Comparison of ENCODE assay signal across 14 mouse cellular contexts in the genomic region with DNA sequence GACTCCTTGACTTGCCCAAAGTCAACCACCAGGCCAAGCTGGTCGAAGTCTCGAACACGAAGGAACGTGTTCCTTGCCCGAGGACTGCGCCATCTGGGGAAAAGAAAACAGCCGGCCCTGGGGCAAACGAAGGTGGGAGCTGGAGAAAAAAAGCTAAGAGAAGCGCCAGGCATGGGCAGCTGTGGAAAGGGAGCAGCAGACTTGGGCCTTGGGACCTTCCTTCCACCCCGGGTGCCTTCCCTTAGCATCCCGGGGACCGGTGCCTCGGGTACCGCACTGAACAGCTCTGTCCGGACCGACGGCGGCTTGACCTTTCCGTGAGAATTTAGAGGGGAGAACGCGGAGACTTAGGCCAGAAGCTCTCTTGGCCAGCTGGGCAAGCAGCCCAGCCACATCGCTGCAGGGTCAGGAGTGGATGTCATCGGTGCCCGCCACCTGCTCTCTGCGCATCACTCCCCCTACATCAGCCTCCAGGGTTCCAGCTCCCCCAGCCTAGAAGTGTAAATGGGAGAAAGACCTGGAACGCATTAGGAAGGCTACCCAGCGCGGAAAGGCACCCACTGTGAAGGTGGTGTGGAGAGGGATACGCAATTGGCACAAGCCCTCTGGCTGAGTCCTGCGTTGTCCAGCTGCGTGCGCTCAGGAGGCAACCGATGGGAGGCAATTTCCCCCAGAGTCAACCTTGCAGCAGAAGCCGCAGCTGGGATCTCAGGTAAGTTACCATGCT. TPM values are rescaled to one million over a fixed set of nuclear protein-coding genes. Genes with fewer than 3 reads are reported as not detected.
DNase-seq lines count a peak whose midpoint lies in the region; ATAC-seq and TF ChIP-seq lines count a peak whose summit lies in the region.
"Had no signal": no experiment of that assay in that cellular context is flagged by ENCODE, and none has a peak within 500 bp of the region (broad histone marks: within the 10 kb centered on the region; RNA-seq: fewer than 3 reads in every experiment).

No protein-coding gene starts in this region.

- no peaks in the 10 kb centered on the region for H3K36me3 ChIP-seq in intestine, embryonic 14.5 days (ENCODE audit: control insufficient read depth, insufficient read depth, low read length)
- no peaks in the 10 kb centered on the region for H3K36me3 ChIP-seq in intestine, embryonic 15.5 days
- no peaks in the 10 kb centered on the region for H3K36me3 ChIP-seq in neural tube, embryonic 11.5 days (ENCODE audit: control insufficient read depth, insufficient read depth, low read length)
- H3K36me3 ChIP-seq: limb, embryonic 15.5 days had no signal

- no peak for ATAC-seq in intestine, embryonic 14.5 days (replicated peaks; ENCODE audit: low FRiP score, low TSS enrichment, low read depth)
- no peak for ATAC-seq in intestine, embryonic 15.5 days
- no peak for ATAC-seq in neural tube, embryonic 11.5 days (ENCODE audit: insufficient read depth, low FRiP score, low TSS enrichment)
- ATAC-seq: inflammation-experienced regulatory T-cells, adult 6 months had no signal

- H3K4me3 ChIP-seq in intestine, embryonic 14.5 days (ENCODE audit: low read depth, low read length) = no peak overlapping the region
- H3K4me3 ChIP-seq in intestine, embryonic 15.5 days (replicated peaks) = no peak overlapping the region
- no peak overlapping the region for H3K4me3 ChIP-seq in neural tube, embryonic 11.5 days (ENCODE audit: low read depth, low read length)
- H3K4me3 ChIP-seq in left cerebral cortex, adult 2 months = no peak overlapping the region
- H3K4me3 ChIP-seq: limb, embryonic 15.5 days had no signal

- no peaks in the 10 kb centered on the region for H3K9me3 ChIP-seq in intestine, embryonic 14.5 days (ENCODE audit: control insufficient read depth, low read length)
- H3K9me3 ChIP-seq in intestine, embryonic 15.5 days = no peaks in the 10 kb centered on the region
- H3K9me3 ChIP-seq in neural tube, embryonic 11.5 days (ENCODE audit: control insufficient read depth, low read length) = no peaks in the 10 kb centered on the region
- H3K9me3 ChIP-seq: limb, embryonic 15.5 days had no signal

- H3K4me1 ChIP-seq in intestine, embryonic 14.5 days (replicated peaks; ENCODE audit: control insufficient read depth, insufficient read depth, low read length) = no peaks in the 10 kb centered on the region
- peaks cover 3% of the 10 kb centered on the region for H3K4me1 ChIP-seq in intestine, embryonic 15.5 days (replicated peaks)
- H3K4me1 ChIP-seq in neural tube, embryonic 11.5 days (ENCODE audit: control insufficient read depth, insufficient read depth, low read length) = no peaks in the 10 kb centered on the region

- no peak overlapping the region for H3K9ac ChIP-seq in intestine, embryonic 14.5 days (ENCODE audit: low read length)
- H3K9ac ChIP-seq in intestine, embryonic 15.5 days = no peak overlapping the region
- no peak overlapping the region for H3K9ac ChIP-seq in neural tube, embryonic 11.5 days (ENCODE audit: low read length)
- H3K9ac ChIP-seq: limb, embryonic 15.5 days had no signal

- no peak overlapping the region for H3K27ac ChIP-seq in intestine, embryonic 14.5 days (ENCODE audit: low read depth)
- no peak overlapping the region for H3K27ac ChIP-seq in intestine, embryonic 15.5 days
- no peak overlapping the region for H3K27ac ChIP-seq in neural tube, embryonic 11.5 days (ENCODE audit: low read depth, low read length)
- H3K27ac ChIP-seq in left cerebral cortex, adult 2 months = no peak overlapping the region
- H3K27ac ChIP-seq: limb, embryonic 15.5 days had no signal

- no peak for TF ChIP-seq CTCF in left cerebral cortex, adult 2 months (IDR thresholded peaks at IDR 0.05)

- 6% methylated on average over 34 of the region's 34 CpGs for WGBS in intestine, embryonic 14.5 days
- WGBS in intestine, embryonic 15.5 days = 5% methylated on average over 34 of the region's 34 CpGs
- 3% methylated on average over 34 of the region's 34 CpGs for WGBS in neural tube, embryonic 11.5 days

- H3K27me3 ChIP-seq in intestine, embryonic 14.5 days (replicated peaks; ENCODE audit: control insufficient read depth, insufficient read depth, low read length) = peaks cover 80% of the 10 kb centered on the region
- H3K27me3 ChIP-seq in intestine, embryonic 15.5 days (replicated peaks) = peaks cover 53% of the 10 kb centered on the region
- peaks cover 64% of the 10 kb centered on the region for H3K27me3 ChIP-seq in neural tube, embryonic 11.5 days (ENCODE audit: control insufficient read depth, insufficient read depth, low read length)

- peak; percentile 10 to 12 for DNase-seq in cerebellum, postnatal 25 days
- DNase-seq in cerebellum, adult 11-12 months = no peak
- DNase-seq in intestine, embryonic 14.5 days (ENCODE audit: low spot score) = peak; percentile 65
- DNase-seq in embryo, embryonic 11 days = peak; percentile 23
- peak; percentile 26 for DNase-seq in neural tube, embryonic 11.5 days (ENCODE audit: low spot score)
- no peak for DNase-seq in spleen, adult 18-20 months
- DNase-seq in left cerebral cortex, adult 2 months (ENCODE audit: extremely low spot score in 1 of 2, low spot score in 2 of 2) = no peak
- DNase-seq: adrenal gland, postnatal 36 days; B cell, adult 2 months had no signal

- intact Hi-C loops in left cerebral cortex, adult 2 months (cut with DNase I) = loop anchor here (5.0 kb wide), 1 partner anchor 91 kb away; no protein-coding TSS in a partner anchor

- H3K4me2 ChIP-seq in intestine, embryonic 14.5 days (ENCODE audit: low read length) = no peak overlapping the region
- no peak overlapping the region for H3K4me2 ChIP-seq in intestine, embryonic 15.5 days (replicated peaks)
- no peak overlapping the region for H3K4me2 ChIP-seq in neural tube, embryonic 11.5 days (ENCODE audit: low read depth)
- H3K4me2 ChIP-seq: limb, embryonic 15.5 days had no signal

RNA-seq across cellular contexts. Expression of a gene that starts 6.9 kb away (rescaled TPM):
- polyA plus RNA-seq in intestine, embryonic 14.5 days (2014; fragmentation: Nextera tagmentation; extraction: Ambion mirVana) = 1.3 and 1.4 TPM in 2 replicates
- 0.83 and 1.3 TPM in 2 replicates for polyA plus RNA-seq in intestine, embryonic 15.5 days (2015; fragmentation: Nextera tagmentation; extraction: Ambion mirVana)
- 4.2 and 5.6 TPM in 2 replicates for polyA plus RNA-seq in neural tube, embryonic 11.5 days (2014; fragmentation: Nextera tagmentation; extraction: Ambion mirVana)
- not detected for total RNA-seq in left cerebral cortex, adult 2 months (2021)
- total RNA-seq: layer of hippocampus, adult 18-20 months had no signal
- polyA plus RNA-seq: cortical plate, adult 2 months; inflammation-experienced regulatory T-cells, adult 6 months had no signal

RNA-seq across cellular contexts. Expression of a gene that starts 52.5 kb away (rescaled TPM):
- polyA plus RNA-seq in intestine, embryonic 14.5 days (2014; fragmentation: Nextera tagmentation; extraction: Ambion mirVana) = 25.8 and 26.5 TPM in 2 replicates
- polyA plus RNA-seq in intestine, embryonic 15.5 days (2015; fragmentation: Nextera tagmentation; extraction: Ambion mirVana) = 19.5 and 24.6 TPM in 2 replicates
- 16.4 and 17.4 TPM in 2 replicates for polyA plus RNA-seq in neural tube, embryonic 11.5 days (2014; fragmentation: Nextera tagmentation; extraction: Ambion mirVana)
- 10 to 100 TPM; 11.5 to 11.7 TPM for total RNA-seq in left cerebral cortex, adult 2 months (2021)

Comparison
In these comparisons a context has a peak if more than half of its experiments do, and no peak if none do; other contexts are left out.
1. DNase-seq: peak in cerebellum, postnatal 25 days (2 of 2), intestine, embryonic 14.5 days (single experiment), embryo, embryonic 11 days (single experiment) and neural tube, embryonic 11.5 days (single experiment); none in cerebellum, adult 11-12 months (single experiment), spleen, adult 18-20 months (0 of 2) and left cerebral cortex, adult 2 months (0 of 2).